Mouse (Mus musculus) embryonic facial prominence, embryonic 11.5 days (tissue): Measurements from ENCODE around the gene Nup98. TPM values are rescaled to one million over a fixed set of nuclear protein-coding genes. Genes with fewer than 3 reads are reported as not detected.
A peak's percentile ranks its signal among the peaks of the same experiment; 100 is the strongest.

ENCODE experiments used
- ATAC-seq: fragments of 200-750 bp; cut with Nextera tagmentation; replicated peaks from 2 replicates; pipeline ENCODE4 v1.8.0; 2017; ENCODE audit warnings: low read depth; ENCODE audit not compliant: insufficient number of reproducible peaks, low FRiP score, low TSS enrichment
- DNase-seq: peaks from one replicate; pipeline ENCODE4 v3.0.0-alpha.2; 2015; ENCODE audit warnings: low spot score
- H3K27ac ChIP-seq: fragments of 300-500 bp; sonication (generic); replicated peaks from 2 replicates; pipeline ENCODE4 v1.5.1; 2014; ENCODE audit warnings: mild to moderate bottlenecking, low read depth, low read length, control low read depth
- H3K27me3 ChIP-seq: fragments of 300-500 bp; sonication (generic); 2 replicates; pipeline ENCODE4 v1.6.1; 2014; ENCODE audit warnings: mild to moderate bottlenecking, low read length, moderate library complexity, mixed read lengths; ENCODE audit not compliant: control insufficient read depth, insufficient read depth
- H3K36me3 ChIP-seq: fragments of 300-500 bp; sonication (generic); replicated peaks from 2 replicates; pipeline ENCODE4 v1.6.1; 2014; ENCODE audit warnings: low read depth, mild to moderate bottlenecking, low read length, moderate library complexity, mixed read lengths; ENCODE audit not compliant: control insufficient read depth, insufficient read depth
- H3K4me1 ChIP-seq: fragments of 300-500 bp; sonication (generic); 2 replicates; pipeline ENCODE4 v1.6.1; 2014; ENCODE audit warnings: low read length, mixed read lengths; ENCODE audit not compliant: control insufficient read depth, insufficient read depth
- H3K4me2 ChIP-seq: fragments of 300-500 bp; sonication (generic); 2 replicates; pipeline ENCODE4 v1.6.1; 2014; ENCODE audit warnings: low read depth, mild to moderate bottlenecking, control low read depth, low read length, moderate library complexity
- H3K4me3 ChIP-seq: fragments of 300-500 bp; sonication (generic); 2 replicates; pipeline ENCODE4 v1.5.1; 2014; ENCODE audit warnings: low read depth, low read length, control low read depth
- H3K9ac ChIP-seq: fragments of 300-500 bp; sonication (generic); replicated peaks from 2 replicates; pipeline ENCODE4 v1.6.1; 2014; ENCODE audit warnings: mild to moderate bottlenecking, control low read depth, low read length
- H3K9me3 ChIP-seq: fragments of 300-500 bp; sonication (generic); replicated peaks from 2 replicates; pipeline ENCODE4 v1.6.1; 2016; ENCODE audit warnings: mild to moderate bottlenecking, low read length, inconsistent platforms, mixed read lengths; ENCODE audit not compliant: control insufficient read depth
- WGBS: fragments of 180-500 bp; shearing (Covaris S2); extraction: QIAGEN DNeasy Blood & Tissue Kit; methylation state at CpG from one replicate; pipeline ENCODE4 v1.1.7; 2014; 5-methylcytosine and 5-hydroxymethylcytosine counted together
- polyA plus RNA-seq: library from polyadenylated mRNA; unstranded; fragments of >200 nt; fragmentation: Nextera tagmentation; extraction: Ambion mirVana; gene quantifications from 2 replicates; pipeline ENCODE4 v1.2.1, GENCODE M21; 2014

The Nup98 gene
- polyA plus RNA-seq, 1 experiment from 2014 or later = 49.0 TPM

DNA sequence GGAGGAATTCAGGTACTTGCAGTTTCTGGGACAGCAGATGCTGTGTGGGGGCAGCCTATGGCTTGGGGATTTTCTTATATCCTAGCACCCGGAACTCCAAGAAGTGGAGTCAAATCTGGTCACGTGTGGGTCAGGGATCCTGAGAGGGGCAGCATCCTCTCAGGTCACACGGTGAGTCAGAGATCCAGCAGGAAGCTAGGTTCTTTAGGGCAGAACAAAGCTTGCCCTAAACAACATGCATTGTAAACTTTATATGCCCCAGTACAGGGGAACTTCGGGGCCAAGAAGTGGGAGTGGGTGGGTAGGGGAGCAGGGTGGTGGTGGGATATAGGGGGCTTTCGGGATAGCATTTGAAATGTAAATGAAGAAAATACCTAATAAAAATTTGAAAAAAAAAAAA, 109.1 kb downstream of the Nup98 start:
- DNase-seq (no peak), ATAC-seq (no peak)
- no peak overlapping the region for H3K27ac ChIP-seq
- peak overlapping the region; percentile 22; the same call in 1 of the 2 replicates for H3K9ac ChIP-seq
- no peak overlapping the region for H3K4me2 ChIP-seq
- peaks cover 3% of the 10 kb centered on the region for H3K4me1 ChIP-seq
- H3K36me3 ChIP-seq = no peaks in the 10 kb centered on the region
- no peaks in the 10 kb centered on the region for H3K9me3 ChIP-seq
- no peaks in the 10 kb centered on the region for H3K27me3 ChIP-seq
- no peak overlapping the region for H3K4me3 ChIP-seq
- 60% methylated on average over 5 of the region's 5 CpGs for WGBS

DNA sequence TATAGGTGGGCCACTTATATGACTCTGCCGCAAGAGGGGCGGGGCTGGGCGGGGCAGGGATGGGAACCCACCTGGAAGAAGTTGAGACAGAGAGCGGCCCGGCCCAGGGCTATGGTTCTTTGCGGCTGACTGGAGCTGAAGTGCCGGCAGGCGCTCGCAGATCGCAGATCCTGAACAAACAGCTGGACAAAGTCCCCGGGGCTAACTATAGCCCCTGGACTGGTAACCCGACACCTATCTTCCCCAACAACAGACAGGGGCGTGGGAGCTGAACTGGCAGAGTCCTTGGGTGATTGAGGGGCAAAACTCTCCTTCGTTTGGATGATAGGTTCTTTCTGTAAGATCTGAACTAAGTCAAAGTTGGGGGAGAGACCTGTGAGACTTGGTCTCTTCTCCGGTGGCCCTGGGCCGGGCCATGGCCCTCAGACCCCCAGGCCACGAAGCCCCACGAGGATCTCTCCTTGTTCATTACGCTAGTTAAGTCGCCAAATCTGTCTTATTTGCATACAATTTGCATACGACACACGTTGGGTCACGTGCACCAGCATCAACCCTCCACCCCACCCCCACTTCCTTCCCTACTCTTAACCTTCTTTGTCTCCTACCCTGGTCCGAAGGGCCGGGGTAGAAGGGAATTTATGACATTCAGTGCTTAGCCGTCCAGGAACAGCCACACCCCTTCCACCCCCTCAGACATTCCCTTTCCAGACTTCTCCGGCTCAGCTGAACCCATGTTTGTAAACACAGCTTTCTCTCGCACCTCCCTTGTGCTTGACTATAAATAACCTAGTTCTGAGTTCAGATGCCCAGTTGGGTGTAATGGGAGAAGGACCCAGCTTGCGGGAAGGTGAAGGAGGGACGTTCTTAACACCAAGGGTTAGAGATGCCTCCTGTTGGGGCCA, 110.0 kb downstream of the Nup98 start:
- Histone ChIP-seq H3K9ac (peak overlapping the region; percentile 47; the same call in 1 of the 2 replicates), H3K36me3 (no peaks in the 10 kb centered on the region), H3K4me3 (peak overlapping the region; percentile 23), H3K27ac (no peak overlapping the region), H3K4me1 (peaks cover 3% of the 10 kb centered on the region), H3K9me3 (no peaks in the 10 kb centered on the region), H3K4me2 (peak overlapping the region; percentile 48), H3K27me3 (no peaks in the 10 kb centered on the region)
- 5% methylated on average over 30 of the region's 30 CpGs for WGBS
- ATAC-seq = peak; percentile 61; the same call in 1 of the 2 replicates
- peak; percentile 62 for DNase-seq

GRCm38 (mm10) chr7:102087336-102087735, 122.6 kb downstream of the Nup98 start:
- no peak for ATAC-seq
- no peak overlapping the region for H3K27ac ChIP-seq
- H3K4me3 ChIP-seq = no peak overlapping the region
- no peaks in the 10 kb centered on the region for H3K27me3 ChIP-seq
- H3K4me1 ChIP-seq = no peaks in the 10 kb centered on the region
- 0 out of 2 replicates have a peak, but pooled peaks cover 2% of the 10 kb centered on the region for H3K36me3 ChIP-seq
- H3K9ac ChIP-seq = no peak overlapping the region
- no peaks in the 10 kb centered on the region for H3K9me3 ChIP-seq
- no peak overlapping the region for H3K4me2 ChIP-seq
- 76% methylated on average over 4 of the region's 4 CpGs for WGBS
- DNase-seq = no peak

- DNase-seq = no peak
Measured at GRCm38 (mm10) chr7:102084041-102084696, 125.8 kb downstream of the Nup98 start.

GRCm38 (mm10) chr7:102082816-102083215, 127.2 kb downstream of the Nup98 start, which contains the start of gene Trpc2:
Gene Trpc2 (plus strand): TSS chr7:102083116.
- WGBS = 77% methylated on average over 5 of the region's 5 CpGs
- no peak for DNase-seq
- H3K36me3 ChIP-seq = peaks cover 9% of the 10 kb centered on the region
- no peak for ATAC-seq
- H3K4me2 ChIP-seq = no peak within 1 kb of the TSS
- H3K27me3 ChIP-seq = no peaks in the 10 kb centered on the region
- H3K27ac ChIP-seq = no peak within 1 kb of the TSS
- no peaks in the 10 kb centered on the region for H3K4me1 ChIP-seq
- H3K9me3 ChIP-seq = no peaks in the 10 kb centered on the region
- H3K4me3 ChIP-seq = no peak within 1 kb of the TSS
- H3K9ac ChIP-seq = no peak within 1 kb of the TSS

More at GRCm38 (mm10) chr7:102084041-102084696, 125.8 kb downstream of the Nup98 start:
- Histone ChIP-seq H3K9me3 (no peaks in the 10 kb centered on the region), H3K4me1 (no peaks in the 10 kb centered on the region), H3K36me3 (peaks cover 9% of the 10 kb centered on the region), H3K27ac (no peak overlapping the region), H3K4me2 (no peak overlapping the region), H3K9ac (no peak overlapping the region), H3K27me3 (no peaks in the 10 kb centered on the region), H3K4me3 (no peak overlapping the region)
- WGBS = 92% methylated on average over 26 of the region's 26 CpGs
- no peak for ATAC-seq

- Histone ChIP-seq H3K27me3 (no peaks in the 10 kb centered on the region), H3K36me3 (peaks cover 12% of the 10 kb centered on the region), H3K4me2 (no peak overlapping the region), H3K9ac (no peak overlapping the region), H3K9me3 (no peaks in the 10 kb centered on the region), H3K4me1 (no peaks in the 10 kb centered on the region), H3K4me3 (no peak overlapping the region), H3K27ac (no peak overlapping the region)
- 98% methylated on average over 5 of the region's 5 CpGs for WGBS
- ATAC-seq (no peak), DNase-seq (no peak)
Measured at GRCm38 (mm10) chr7:102081784-102082183, 128.2 kb downstream of the Nup98 start.

- Histone ChIP-seq H3K27ac (no peak overlapping the region), H3K36me3 (peaks cover 17% of the 10 kb centered on the region), H3K9ac (no peak overlapping the region), H3K9me3 (no peaks in the 10 kb centered on the region), H3K4me3 (no peak overlapping the region), H3K27me3 (no peaks in the 10 kb centered on the region), H3K4me1 (no peaks in the 10 kb centered on the region), H3K4me2 (no peak overlapping the region)
- WGBS = 92% methylated on average over 8 of the region's 8 CpGs
- ATAC-seq (no peak), DNase-seq (no peak)
Measured at GRCm38 (mm10) chr7:102080311-102080710, 129.7 kb downstream of the Nup98 start.

- no peaks in the 10 kb centered on the region for H3K4me1 ChIP-seq
- 82% methylated on average over 7 of the region's 7 CpGs for WGBS
- no peaks in the 10 kb centered on the region for H3K27me3 ChIP-seq
- no peak overlapping the region for H3K9ac ChIP-seq
- no peak overlapping the region for H3K4me3 ChIP-seq
- ATAC-seq = no peak
- H3K27ac ChIP-seq = no peak overlapping the region
- H3K4me2 ChIP-seq = no peak overlapping the region
- H3K36me3 ChIP-seq = peaks cover 17% of the 10 kb centered on the region
- peak; percentile 38 for DNase-seq
- no peaks in the 10 kb centered on the region for H3K9me3 ChIP-seq
Measured at GRCm38 (mm10) chr7:102078517-102078916, 131.5 kb downstream of the Nup98 start.
